Mouse (Mus musculus): Measurements from ENCODE around the gene Stard8. TPM values are rescaled to one million over a fixed set of nuclear protein-coding genes. Genes with fewer than 3 reads are reported as not detected.
"Not testable (repeated sequence)": the region's sequence is repeated elsewhere in the genome, so short reads cannot be mapped to it uniquely, and the experiment has no call there.

Gene Stard8
- total RNA-seq, 2 experiments from 2014 or later: 31.5 to 37.0 TPM

GRCm38 (mm10) chrX:99043739-99044138 is 40.7 kb downstream of the Stard8 start:
- intact Hi-C loops (cut with DNase I): no loop called here
- no peak for DNase-seq (ENCODE audit: low spot score)

- DNase-seq (ENCODE audit: low spot score): no peak
- intact Hi-C loops (cut with DNase I): no loop called here
Measured at GRCm38 (mm10) chrX:99045315-99045714, 42.3 kb downstream of the Stard8 start.

GRCm38 (mm10) chrX:99046360-99047055 is 43.5 kb downstream of the Stard8 start:
- intact Hi-C loops (cut with DNase I): no loop called here
- DNase-seq (ENCODE audit: low spot score): no peak

- intact Hi-C loops (cut with DNase I): no loop called here
- DNase-seq (ENCODE audit: low spot score): no peak
Measured at GRCm38 (mm10) chrX:99048111-99048510, 45.1 kb downstream of the Stard8 start.

GRCm38 (mm10) chrX:99049247-99049646 is 46.2 kb downstream of the Stard8 start:
- DNase-seq (ENCODE audit: low spot score): peak; percentile 48

GRCm38 (mm10) chrX:99050736-99051481 is 47.9 kb downstream of the Stard8 start:
- intact Hi-C loops (cut with DNase I): no loop called here
- DNase-seq (ENCODE audit: low spot score): no peak

More at GRCm38 (mm10) chrX:99049247-99049646, 46.2 kb downstream of the Stard8 start:
- intact Hi-C loops (cut with DNase I): no loop called here

- intact Hi-C loops (cut with DNase I): no loop called here
- DNase-seq (ENCODE audit: low spot score): no peak
Measured at GRCm38 (mm10) chrX:99052255-99052654, 49.2 kb downstream of the Stard8 start.

GRCm38 (mm10) chrX:99054512-99054911 is 51.5 kb downstream of the Stard8 start:
- intact Hi-C loops (cut with DNase I): no loop called here

GRCm38 (mm10) chrX:99057772-99058440 is 54.9 kb downstream of the Stard8 start:
- intact Hi-C loops (cut with DNase I): no loop called here
- DNase-seq (ENCODE audit: low spot score): no peak

More at GRCm38 (mm10) chrX:99054512-99054911, 51.5 kb downstream of the Stard8 start:
- DNase-seq (ENCODE audit: low spot score): no peak

GRCm38 (mm10) chrX:99059119-99059518 is 56.1 kb downstream of the Stard8 start:
- intact Hi-C loops (cut with DNase I): loop anchor here (1.0 kb wide), 1 partner anchor 70 kb away; no protein-coding TSS in a partner anchor
- DNase-seq (ENCODE audit: low spot score): no peak

GRCm38 (mm10) chrX:99065582-99065981 is 62.5 kb downstream of the Stard8 start:
- DNase-seq (ENCODE audit: low spot score): no peak
- intact Hi-C loops (cut with DNase I): no loop called here

GRCm38 (mm10) chrX:99066550-99066949 is 63.5 kb downstream of the Stard8 start:
- DNase-seq (ENCODE audit: low spot score): no peak
- intact Hi-C loops (cut with DNase I): no loop called here

- DNase-seq (ENCODE audit: low spot score): no peak
- intact Hi-C loops (cut with DNase I): no loop called here
Measured at GRCm38 (mm10) chrX:99067232-99067631, 64.2 kb downstream of the Stard8 start.

GRCm38 (mm10) chrX:99067671-99068151 is 64.7 kb downstream of the Stard8 start:
- intact Hi-C loops (cut with DNase I): no loop called here

GRCm38 (mm10) chrX:99071188-99071587 is 68.1 kb downstream of the Stard8 start:
- intact Hi-C loops (cut with DNase I): no loop called here
- DNase-seq (ENCODE audit: low spot score): no peak

More at GRCm38 (mm10) chrX:99067671-99068151, 64.7 kb downstream of the Stard8 start:
- no peak for DNase-seq (ENCODE audit: low spot score)

GRCm38 (mm10) chrX:99072596-99072995 is 69.5 kb downstream of the Stard8 start:
- no peak for DNase-seq (ENCODE audit: low spot score)
- intact Hi-C loops (cut with DNase I): no loop called here

- intact Hi-C loops (cut with DNase I): loop anchor here (5.0 kb wide), 1 partner anchor 37 kb away; no protein-coding TSS in a partner anchor
- DNase-seq (ENCODE audit: low spot score): no peak
Measured at GRCm38 (mm10) chrX:99075111-99075510, 72.1 kb downstream of the Stard8 start.

- no peak for DNase-seq (ENCODE audit: low spot score)
Measured at GRCm38 (mm10) chrX:99076460-99076859, 73.4 kb downstream of the Stard8 start.

GRCm38 (mm10) chrX:99078374-99078892 is 75.4 kb downstream of the Stard8 start:
- DNase-seq (ENCODE audit: low spot score): not testable (repeated sequence)
- intact Hi-C loops (cut with DNase I): loop anchor here (5.0 kb wide), 1 partner anchor 34 kb away; no protein-coding TSS in a partner anchor

More at GRCm38 (mm10) chrX:99076460-99076859, 73.4 kb downstream of the Stard8 start:
- intact Hi-C loops (cut with DNase I): loop anchor here (5.0 kb wide), 1 partner anchor 36 kb away; no protein-coding TSS in a partner anchor

GRCm38 (mm10) chrX:99092704-99093103 is 89.7 kb downstream of the Stard8 start:
- intact Hi-C loops (cut with DNase I): no loop called here
- no peak for DNase-seq (ENCODE audit: low spot score)
